Mouse (Mus musculus) kidney, postnatal 25 days (tissue): Measurements from ENCODE around the gene Gm9936.
"Not testable (repeated sequence)": the region's sequence is repeated elsewhere in the genome, so short reads cannot be mapped to it uniquely, and the experiment has no call there.

Source experiments
- DNase-seq, 2 experiments: peaks; one replicate each; pipeline ENCODE4 v3.0.0; 2021; ENCODE audit warnings: mixed read lengths in 2 of 2

Gm9936 gene

DNA sequence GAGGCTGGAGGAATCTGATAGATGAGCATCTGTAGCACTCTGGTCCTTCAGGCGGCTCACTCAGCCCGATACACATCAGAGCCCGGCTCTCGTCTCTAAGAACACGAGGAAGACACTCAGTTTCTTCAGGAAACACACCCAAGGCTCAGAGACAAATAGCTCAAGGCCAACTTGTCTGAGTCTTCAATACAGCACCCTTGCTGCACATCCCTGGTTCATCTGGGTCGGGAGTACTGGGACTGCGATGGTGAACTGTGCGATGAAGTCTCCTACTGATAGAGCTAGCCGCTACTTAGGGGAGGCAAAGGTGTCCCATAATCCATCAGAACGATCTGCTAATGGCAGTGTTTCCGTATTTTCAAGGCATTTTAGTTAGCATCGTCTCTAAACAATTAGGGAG lies at the start of gene Gm9936:
Gene Gm9936, minus strand, starts transcription at position 101 of the 400 bp plus-strand sequence.
- DNase-seq, result no peak

DNA sequence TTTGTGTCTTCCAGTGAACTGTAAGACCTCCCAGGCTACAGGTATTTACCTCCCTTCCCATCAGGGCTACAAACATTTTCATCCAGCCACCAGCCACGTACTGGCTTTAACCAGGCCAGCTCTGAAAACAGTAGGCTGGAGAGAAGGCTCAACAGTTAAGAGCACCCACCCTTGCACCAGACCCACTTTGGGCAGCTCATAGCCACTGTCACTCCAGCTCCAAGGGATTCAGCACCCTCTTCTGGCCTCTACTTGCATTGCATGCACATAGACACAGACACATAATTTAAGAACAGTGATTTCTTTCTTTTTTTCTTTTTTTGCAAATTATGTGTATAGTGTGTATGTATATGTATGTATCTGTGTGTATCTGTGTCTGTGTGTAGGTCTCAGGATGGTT lies 43.9 kb upstream of the Gm9936 start:
- peak; percentile 51 to 78 for DNase-seq

DNA sequence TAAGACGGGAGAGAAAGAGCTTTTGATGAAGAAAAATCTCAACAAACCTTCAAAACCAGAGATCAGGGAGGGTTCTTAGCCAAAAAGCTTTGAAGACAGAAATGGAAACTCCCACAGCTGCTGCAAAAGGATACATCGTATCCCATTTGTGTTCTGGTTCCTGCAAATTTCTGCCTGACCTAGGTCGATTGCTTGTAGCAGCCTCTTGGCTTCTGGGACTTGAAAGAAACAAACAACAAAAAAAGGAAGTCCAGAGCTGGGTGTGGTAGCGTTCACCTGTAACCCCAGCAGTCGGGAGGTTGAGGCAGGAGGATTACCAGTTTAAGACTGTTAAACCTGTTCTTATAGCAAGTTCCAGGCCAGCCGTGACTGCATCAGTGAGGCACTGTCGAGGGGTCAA lies 40.4 kb upstream of the Gm9936 start:
- DNase-seq, result no peak

DNA sequence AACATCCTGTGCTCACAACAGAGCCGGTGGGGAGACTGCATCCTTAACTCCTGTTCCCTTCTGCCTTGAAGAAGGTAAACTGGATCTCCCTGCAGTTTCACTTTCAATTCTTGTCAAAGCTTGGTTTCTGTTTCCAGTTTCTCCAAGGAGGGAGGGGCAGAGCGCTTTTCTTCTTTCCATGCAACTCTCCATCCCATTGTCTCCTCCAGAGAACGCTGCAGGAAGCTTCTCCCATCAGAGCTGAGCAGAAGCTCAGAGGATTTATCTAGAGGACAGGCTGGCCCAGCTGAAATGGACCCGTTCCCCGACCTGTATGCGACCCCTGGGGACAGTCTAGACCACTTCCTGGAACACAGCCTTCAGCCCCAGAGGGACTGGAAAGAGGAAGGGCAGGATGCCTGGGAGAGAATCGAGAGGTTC lies 38.9 kb upstream of the Gm9936 start:
- DNase-seq, result peak; percentile 55 to 80

DNA sequence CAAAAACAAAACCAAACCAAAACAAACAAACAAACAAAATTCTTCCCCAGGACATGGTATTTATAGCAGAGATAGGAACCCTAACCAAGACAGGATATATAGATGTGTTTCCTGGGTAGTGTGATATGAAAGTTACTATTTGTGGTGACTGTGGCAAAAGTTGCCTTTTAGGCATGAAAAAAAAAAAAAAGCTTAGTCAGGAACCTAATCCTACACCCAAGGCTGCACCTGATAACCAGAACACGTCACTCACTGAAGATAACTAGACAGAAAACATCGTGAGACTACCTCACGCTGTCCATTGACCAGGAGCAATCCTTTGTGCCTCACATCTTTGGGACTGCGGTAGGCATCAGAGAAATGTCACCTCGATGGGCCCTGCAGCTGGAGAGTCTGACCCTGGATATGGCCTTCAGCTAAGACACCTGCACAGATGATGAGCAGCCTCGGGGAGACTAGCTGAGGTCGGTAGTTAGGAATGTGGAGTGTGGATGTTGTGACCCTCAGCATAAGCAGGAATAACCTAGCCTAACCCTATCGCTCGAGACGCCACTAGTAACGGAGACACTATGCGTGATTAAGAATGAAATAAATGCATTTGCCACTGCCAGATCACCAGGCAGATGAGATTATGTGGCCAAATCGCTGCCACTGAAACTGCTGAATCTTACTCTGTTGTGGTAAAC lies 38.3 kb upstream of the Gm9936 start, which contains the start of gene Oasl2:
Gene Oasl2, plus strand, starts transcription at position 249 of the 686 bp plus-strand sequence.
- DNase-seq, result no peak

DNA sequence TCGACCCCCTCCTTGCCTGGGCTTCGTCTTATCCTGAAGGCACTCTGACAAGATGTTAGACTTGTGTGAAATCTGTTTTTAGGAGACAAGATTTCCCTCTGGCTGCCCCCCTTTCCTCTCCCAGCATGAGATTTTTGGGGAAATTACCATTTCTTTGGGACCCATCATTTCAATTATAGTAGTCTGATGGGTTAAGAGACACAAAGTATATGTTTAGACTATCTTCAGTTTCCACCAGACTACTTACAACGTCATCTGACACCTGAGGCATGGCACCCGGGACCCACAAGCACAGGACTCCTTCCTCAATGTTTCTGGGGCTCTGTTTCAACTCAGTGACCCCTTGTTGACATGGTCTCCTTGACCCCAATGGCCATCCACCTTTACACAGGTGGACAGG lies 37.1 kb upstream of the Gm9936 start:
- no peak for DNase-seq

DNA sequence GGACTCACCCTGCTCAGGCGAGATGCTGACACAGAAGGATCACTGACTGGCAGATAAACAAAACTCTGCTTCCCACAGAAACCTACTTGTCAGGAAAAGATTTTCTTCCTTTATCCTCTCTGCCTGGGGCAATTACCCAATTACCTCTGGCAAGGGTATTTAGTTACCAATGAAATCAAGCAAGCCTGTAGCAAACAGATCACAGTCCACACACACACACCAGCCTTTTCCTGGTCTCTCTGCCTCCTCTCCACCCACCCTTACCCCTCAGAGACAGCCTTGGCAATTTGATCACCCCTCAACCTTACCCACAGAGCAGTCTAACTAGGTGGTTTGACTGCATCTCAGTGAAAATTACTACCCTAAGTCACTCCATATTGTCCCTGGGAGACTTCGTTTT lies 30.5 kb upstream of the Gm9936 start:
- DNase-seq, result no peak

DNA sequence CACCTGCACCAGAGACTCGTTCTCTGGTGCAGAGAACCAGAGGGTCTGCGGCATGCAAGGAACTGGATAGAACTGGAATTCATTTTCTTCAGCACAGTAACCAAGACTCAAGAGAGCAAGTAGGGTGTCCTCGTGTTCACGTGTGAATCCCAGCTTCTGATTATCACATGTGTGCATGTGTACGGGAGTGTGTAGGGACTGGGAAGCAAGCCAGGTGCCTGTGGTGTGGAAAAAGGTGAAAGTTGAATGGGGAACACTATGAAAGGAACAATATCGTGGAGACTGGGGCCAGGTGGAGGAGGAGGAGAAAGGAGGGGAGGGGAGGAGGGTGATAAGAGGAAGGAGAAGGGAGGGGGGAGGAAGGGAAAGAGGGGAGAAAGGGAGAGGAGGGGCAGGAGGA lies 28.3 kb upstream of the Gm9936 start:
- DNase-seq, result peak in 1 of 2 experiments; percentile 19

DNA sequence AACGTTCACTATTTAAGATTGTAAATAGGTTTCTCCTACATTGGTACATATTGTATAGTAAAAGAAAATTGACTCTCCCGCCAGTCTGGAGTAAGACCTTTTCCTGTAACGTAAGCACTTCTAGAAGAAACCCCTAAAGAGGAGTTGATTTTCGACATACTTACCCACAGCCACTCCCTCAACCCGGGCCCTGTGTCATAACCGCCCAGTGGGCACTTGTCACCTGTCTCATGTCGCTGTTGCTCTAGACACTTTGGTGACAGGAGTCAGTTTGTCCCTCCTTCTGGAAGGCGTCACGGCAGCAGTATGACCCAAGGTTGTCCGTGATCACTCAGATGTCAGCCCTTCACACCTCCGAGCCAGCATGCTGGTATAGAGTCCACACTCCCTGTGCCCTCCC lies 24.5 kb upstream of the Gm9936 start:
- DNase-seq, result no peak

DNA sequence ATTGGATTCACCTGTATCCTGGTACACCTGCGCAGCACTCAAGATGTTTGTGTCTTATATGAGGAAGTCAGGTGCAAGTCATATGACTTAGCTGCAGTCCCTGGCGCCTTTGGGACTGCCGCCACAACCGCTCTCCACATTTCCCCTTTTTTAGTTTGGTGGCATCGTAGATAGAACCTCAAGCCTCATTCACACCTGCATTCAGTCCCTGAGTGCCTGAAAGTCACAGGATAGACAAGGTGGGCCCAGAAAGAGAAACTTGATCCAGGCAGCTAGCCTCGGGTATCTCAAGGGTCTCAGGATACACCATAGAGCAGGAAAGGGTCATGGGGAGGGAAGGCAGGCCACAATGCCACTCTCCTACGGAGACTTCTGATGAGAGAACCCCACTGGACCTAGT lies 23.8 kb upstream of the Gm9936 start:
- not testable (repeated sequence) for DNase-seq

DNA sequence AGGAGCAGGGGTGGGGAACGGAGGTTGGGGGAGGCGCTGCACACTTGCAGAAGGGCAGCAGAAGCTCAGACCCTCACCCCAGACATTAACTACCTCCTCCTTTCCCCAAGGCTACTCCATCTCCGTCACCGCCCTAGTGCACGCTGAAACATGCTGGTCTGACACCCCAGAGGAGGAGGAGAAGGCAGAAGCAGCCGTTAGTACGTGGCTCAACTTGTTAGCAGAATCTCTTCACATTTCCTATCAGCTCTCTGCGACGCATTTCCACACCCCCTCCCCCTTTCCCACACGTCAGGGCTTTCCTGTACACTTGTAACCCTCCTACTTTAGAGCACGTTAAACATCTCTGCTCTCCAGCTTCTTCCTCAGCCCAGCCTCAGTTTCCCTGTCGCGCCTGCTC lies 20.9 kb upstream of the Gm9936 start:
- DNase-seq, result no peak

DNA sequence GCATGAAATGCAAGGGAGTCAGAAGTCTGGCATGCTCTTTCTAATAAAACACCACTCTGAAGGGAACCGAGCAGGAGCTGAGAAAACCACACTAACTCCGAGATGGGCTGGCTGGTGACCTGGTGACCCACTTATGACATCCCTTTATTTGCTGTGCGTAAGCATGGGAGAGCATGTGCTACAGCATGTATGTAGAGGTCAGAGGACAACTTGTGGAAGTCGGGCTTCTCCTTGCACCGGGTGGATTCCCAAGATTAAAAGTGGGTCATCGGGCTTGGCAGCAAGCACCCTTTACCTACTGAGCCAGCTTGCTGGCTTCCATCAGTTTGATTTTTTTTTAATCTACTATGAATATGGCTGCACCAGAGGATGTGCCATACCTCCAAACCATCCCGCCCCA lies 19.0 kb upstream of the Gm9936 start:
- no peak for DNase-seq

DNA sequence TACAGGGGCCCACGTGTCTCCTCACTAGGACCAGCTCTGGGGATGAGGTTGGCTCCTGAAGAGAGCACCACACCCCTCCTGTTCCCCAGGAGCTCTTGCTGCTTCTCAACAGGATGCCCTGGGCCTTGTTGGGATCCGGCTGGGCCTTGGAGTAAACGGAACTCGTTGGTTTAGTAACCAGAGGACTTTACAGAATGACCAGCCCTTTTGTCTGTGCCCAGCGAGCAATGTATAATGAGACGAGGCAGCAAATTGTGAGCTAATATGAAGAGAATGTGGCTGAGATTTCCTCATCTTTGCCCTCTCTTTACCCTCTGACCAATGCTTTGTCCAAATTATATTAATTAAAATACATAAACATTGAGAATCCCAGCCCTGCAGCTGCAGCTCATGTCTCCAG lies 17.8 kb upstream of the Gm9936 start:
- DNase-seq, result no peak

DNA sequence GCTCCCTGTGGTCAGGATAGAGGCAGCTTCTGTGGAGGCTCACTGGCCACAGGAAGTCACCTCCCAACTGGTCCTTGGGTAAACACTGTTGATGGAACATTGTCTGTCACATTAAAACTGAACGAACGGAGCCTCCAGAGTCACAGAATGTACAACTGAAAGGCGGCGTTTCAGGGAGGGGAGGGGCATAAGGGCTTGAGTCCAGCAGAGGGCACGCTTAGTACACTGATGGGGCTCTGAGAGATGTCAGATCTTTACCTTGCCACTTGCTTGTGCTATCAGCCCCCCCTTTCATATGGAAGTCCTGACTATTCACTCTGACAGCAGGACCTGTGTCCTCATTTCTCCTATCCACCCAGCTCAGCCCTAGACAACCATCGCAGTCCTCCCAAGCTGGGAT lies 17.4 kb upstream of the Gm9936 start:
- DNase-seq, result peak in 1 of 2 experiments; percentile 55

DNA sequence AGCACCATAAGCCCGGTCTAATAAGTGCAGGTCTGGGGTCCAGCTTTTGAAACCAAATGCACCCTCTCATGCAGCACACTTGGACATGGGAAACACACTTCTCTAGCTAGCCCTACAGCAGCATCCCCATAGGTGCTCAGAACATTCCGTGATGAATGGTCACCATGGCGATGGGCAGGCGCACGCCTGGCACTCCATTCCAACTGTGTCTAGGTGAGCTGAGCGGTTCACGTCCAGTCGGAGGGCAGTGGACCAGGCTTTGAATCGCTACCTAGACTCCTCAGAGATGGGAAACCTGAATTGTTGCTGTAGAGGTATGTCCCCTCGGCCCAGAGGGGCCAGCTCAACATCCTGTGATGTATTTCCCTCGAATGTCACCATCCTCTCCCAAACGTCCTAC lies 6.8 kb upstream of the Gm9936 start:
- no peak for DNase-seq

DNA sequence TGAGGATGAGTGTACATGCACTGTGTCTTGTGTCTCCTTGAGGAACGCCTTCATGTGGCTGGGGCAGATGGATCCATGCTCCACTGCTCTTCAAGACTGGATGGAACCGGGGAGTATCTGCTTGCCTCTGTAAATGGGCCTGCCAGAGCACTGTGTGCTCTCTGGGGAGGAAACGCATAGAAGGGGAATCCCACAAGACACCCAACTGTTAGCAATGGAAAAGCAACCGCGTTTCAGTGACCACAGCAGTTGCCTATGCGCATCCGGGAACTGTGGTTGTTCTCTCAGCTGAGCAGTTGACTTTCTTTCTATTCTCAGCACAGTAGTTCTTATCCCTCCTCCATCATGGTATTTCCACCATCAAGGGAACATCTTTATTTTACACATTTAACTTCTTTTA lies 6.3 kb upstream of the Gm9936 start:
- DNase-seq, result no peak

DNA sequence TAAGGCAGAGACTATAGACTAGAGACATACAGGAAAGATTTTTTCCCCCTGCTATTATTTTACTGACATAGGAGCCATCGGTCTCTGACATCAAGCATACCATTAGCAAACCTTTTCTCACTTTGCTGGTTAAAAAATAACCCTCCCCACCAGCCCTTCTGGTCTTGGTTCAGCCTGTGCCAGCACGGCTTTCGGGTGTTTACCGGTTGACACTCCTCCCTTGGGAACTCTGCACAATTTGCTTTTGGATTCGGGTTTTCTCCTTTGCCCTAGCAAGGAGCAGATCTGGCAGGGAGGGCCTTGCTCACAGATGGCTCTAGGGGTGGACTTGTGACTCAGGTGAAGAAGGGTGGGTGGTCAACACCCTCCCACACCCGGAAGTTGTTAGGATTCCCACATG lies 3.2 kb upstream of the Gm9936 start:
- DNase-seq, result peak; percentile 50 to 77

DNA sequence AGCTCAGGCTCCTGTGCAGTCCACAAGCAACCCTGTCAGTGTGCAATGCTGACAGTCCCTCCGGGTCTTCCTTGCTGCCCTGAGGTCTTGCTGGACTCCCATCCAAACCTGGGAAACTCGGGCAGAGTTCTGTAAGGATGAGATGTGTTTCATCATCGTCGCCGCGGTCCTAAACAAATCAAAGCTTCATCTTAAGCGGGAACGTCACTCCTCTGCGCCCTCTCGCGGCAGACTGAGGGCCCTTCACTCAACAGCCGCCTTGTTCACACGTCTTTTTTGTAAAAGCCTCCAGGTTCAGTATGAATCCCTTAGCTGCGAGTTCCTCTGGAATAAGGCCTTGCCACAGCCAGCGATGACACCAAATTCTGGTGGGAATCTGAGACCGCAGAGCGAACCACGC lies 771 bp upstream of the Gm9936 start:
- DNase-seq, result peak; percentile 68 to 74

DNA sequence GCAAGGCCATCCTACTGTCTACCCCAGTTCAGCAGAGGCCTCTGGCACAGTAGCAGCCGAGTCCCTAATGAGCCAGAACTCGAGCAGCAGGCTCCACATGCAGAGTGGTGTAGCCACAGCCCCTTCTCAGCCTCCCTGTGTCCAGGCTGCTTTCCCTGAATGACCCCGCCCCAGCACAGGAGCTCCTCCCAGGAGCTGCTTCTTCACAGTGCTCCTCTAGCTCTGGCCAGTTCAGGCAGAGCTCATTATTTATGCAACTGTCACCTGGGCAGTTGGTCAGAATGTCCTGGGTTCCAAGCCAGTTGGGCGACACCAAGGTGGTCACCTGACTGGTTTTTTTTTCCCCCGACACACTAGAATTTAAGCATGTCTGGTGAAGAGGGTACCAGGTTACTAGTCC lies 5.1 kb downstream of the Gm9936 start, which contains the start of gene 4930519G04Rik:
Gene 4930519G04Rik, plus strand, starts transcription at position 301 of the 400 bp plus-strand sequence.
- DNase-seq, result not testable (repeated sequence)

DNA sequence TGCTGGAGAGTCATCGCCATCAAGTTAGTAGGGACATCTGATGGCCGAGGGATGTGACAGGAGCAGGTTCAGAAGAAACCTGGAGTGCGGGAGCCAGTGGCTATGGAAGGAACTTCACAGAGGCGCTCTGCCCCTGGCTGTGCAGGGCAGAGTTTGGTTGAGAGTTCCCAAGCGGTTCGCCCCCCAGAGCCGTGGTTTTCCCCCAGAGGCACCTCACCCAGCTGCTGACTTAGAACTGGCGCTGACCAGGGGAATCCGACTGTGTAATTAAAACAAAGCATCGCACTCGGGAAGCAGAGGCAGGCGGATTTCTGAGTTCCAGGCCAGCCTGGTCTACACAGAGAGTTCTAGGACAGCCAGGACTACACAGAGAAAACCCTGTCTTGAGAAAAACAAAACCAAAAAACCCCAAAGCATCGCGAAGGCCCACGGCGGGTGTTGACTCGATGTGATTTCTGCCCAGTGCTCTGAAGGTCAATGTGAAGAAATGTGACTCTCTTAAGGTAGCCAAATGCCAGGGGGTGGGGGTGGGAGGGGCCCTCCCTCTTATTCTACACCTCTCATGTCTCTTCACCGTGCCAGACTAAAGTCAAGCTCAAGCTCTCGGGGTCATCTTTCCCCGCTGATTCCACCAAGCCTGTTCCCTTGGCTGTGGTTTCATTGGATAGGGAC lies 6.8 kb downstream of the Gm9936 start:
- no peak for DNase-seq

DNA sequence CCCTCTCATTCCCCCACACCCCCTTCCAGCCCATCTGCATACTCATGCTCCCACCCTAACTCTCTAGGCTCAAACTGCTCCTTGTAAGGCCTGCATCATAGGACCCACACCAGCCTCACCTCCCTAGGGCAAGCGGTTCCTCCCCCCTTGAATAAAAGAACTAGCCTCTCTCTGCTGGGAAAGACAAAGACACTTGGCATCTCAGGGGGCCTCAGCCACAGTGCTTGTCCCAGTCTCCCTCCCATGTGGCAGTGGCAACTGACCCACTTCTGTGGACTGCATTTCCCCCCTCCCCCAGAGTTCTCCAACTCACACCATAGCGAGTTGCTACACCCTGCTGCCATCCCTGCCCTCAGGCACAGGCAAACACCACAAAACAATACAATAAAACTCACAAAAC lies 14.1 kb downstream of the Gm9936 start:
- not testable (repeated sequence) for DNase-seq

DNA sequence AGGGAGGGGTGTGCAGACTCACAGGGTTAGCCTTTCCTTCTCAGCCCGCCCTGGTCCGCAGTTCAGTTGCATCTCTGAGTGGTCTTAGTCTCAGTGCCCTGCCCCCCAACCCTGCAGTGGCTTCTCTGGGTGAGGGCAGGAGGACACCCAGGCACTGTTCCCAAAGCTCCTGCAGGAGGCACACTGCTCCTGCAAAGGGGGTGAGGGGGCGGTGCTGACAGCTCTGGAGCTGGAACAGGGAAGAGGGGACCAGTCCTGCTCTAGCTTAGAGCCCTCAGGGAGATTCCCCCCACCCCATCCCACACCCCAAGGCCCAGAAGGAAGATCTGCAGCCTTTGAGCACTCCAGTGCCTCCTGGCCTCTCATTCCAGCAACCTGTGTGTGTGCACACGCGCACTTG lies 15.8 kb downstream of the Gm9936 start:
- DNase-seq, result no peak

DNA sequence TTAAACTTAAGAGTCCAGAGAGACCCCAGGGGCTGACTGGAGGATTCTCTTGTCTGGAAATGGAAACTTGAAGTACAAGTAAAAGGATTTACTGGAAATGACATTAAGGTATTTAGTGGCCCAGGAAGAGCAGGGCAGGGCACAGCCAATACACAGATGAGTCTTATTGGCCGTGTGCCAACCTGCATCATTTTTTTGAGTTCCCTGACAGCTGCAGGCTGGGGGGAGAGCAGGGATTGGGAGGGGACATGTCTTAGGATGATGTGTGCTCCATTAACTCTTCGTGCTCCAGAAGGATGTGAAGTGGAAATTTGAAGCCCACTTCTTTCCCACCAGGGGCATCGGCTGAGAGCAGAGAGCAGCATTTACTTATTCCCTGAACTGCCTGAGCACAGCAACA lies 16.3 kb downstream of the Gm9936 start:
- DNase-seq, result not testable (repeated sequence)

DNA sequence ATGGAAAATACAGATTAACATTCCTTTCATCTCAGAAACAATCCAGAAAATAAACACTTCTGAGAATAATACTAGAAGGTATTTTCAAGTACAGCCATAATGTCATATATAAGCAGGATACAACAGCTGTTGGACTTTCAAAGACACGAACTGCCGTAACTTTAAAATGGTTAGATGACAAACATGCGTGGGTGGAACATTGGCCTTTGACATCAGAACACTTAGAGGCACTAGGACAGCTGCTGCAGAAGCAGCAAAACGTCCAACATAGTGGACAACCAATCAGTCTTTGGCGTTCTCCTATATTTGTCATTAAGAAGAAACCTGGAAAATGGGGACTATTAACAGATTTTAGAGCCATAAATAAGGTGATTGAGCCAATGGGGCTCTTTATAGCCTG lies 18.0 kb downstream of the Gm9936 start:
- DNase-seq, result not testable (repeated sequence)

DNA sequence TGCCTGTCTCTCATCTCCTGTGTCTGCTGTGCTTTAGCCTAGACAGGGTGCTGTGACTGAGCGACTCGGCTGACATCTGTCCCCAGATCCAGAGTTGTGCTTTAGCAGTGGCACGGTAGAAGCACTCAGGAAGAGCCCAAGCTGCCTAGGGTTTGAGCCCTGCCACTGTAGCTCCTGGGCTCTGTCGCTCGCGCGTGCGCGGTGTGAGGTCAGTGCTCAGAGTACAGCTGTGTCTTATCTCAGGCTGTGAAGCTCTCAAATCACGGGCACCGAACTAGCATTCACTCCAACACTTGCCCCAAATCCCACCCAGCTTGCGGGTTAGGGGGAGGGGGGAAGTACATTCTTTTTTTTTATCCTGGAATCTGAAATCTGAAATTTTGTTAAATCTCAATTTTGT lies 21.6 kb downstream of the Gm9936 start:
- no peak for DNase-seq
